Mouse (Mus musculus) cerebellum, adult 2 months (tissue): Measurements from ENCODE around the gene Fdps.

Source experiments
- CTCF ChIP-seq: fragments of 200-500 bp; IDR thresholded peaks from 2 replicates; pipeline ENCODE4 v1.5.1; 2011; ENCODE audit warnings: low read depth, mild to moderate bottlenecking, control low read depth, low read length, moderate library complexity, borderline replicate concordance; ENCODE audit not compliant: insufficient read depth
- POLR2A ChIP-seq: fragments of 200-500 bp; IDR thresholded peaks from 2 replicates; pipeline ENCODE4 v1.6.1; 2011; ENCODE audit warnings: low read length, control low read depth, borderline replicate concordance; ENCODE audit not compliant: insufficient read depth

GRCm38 (mm10) chr3:89100811-89101210 is 948 bp downstream of the Fdps start, which contains the start of gene Gm43738:
- TF ChIP-seq POLR2A = no peak
- no peak for TF ChIP-seq CTCF
